Comparison of ENCODE assay signal across 15 mouse cellular contexts in genomic region chr1:152933962-152934361, GRCm38 (mm10). TPM values are rescaled to one million over a fixed set of nuclear protein-coding genes. Genes with fewer than 3 reads are reported as not detected.
DNase-seq lines count a peak whose midpoint lies in the region; ATAC-seq and TF ChIP-seq lines count a peak whose summit lies in the region.
"Had no signal": no experiment of that assay in that cellular context is flagged by ENCODE, and none has a peak within 500 bp of the region (broad histone marks: within the 10 kb centered on the region; RNA-seq: fewer than 3 reads in every experiment).

No protein-coding gene starts in this region.

- H3K9me3 ChIP-seq in kidney, embryonic 14.5 days (ENCODE audit: control insufficient read depth, low read length) = no peaks in the 10 kb centered on the region
- H3K9me3 ChIP-seq in stomach, postnatal 0 days (ENCODE audit: control insufficient read depth, low read length) = no peaks in the 10 kb centered on the region
- H3K9me3 ChIP-seq: limb, embryonic 13.5 days; midbrain, embryonic 12.5 days; neural tube, embryonic 12.5 days had no signal

- H3K4me1 ChIP-seq in kidney, embryonic 14.5 days (ENCODE audit: control insufficient read depth, insufficient read depth, low read length) = no peaks in the 10 kb centered on the region
- H3K4me1 ChIP-seq in kidney, adult 2 months (ENCODE audit: control insufficient read depth, insufficient read depth, low read length) = no peaks in the 10 kb centered on the region
- no peaks in the 10 kb centered on the region for H3K4me1 ChIP-seq in thymus, adult 2 months (replicated peaks; ENCODE audit: control insufficient read depth, insufficient read depth, low read length)
- H3K4me1 ChIP-seq in stomach, postnatal 0 days (replicated peaks; ENCODE audit: control insufficient read depth, insufficient read depth) = no peaks in the 10 kb centered on the region
- H3K4me1 ChIP-seq: limb, embryonic 13.5 days; midbrain, embryonic 12.5 days had no signal

- TF ChIP-seq CTCF in kidney, adult 2 months (conservative IDR thresholded peaks at IDR 0.05; ENCODE audit: insufficient read depth, insufficient read length, low read depth, low read length) = no peak
- no peak for TF ChIP-seq CTCF in thymus, adult 2 months (IDR thresholded peaks at IDR 0.05; ENCODE audit: borderline replicate concordance, control insufficient read depth, extremely low read depth, insufficient read depth, low read length, poor library complexity)
- no peak for TF ChIP-seq CTCF in stomach, postnatal 0 days (IDR thresholded peaks at IDR 0.05; ENCODE audit: low read depth)

- intact Hi-C loops in left cerebral cortex, postnatal 25 days (cut with DNase I) = no loop called here

- H3K27ac ChIP-seq in kidney, embryonic 14.5 days (ENCODE audit: low read depth, low read length) = no peak overlapping the region
- H3K27ac ChIP-seq in kidney, adult 2 months (ENCODE audit: insufficient read depth, low read depth, low read length) = no peak overlapping the region
- no peak overlapping the region for H3K27ac ChIP-seq in thymus, adult 2 months (ENCODE audit: control insufficient read depth, insufficient read depth, low read length)
- H3K27ac ChIP-seq in stomach, postnatal 0 days (replicated peaks) = no peak overlapping the region
- H3K27ac ChIP-seq: left cerebral cortex, adult 2 months; limb, embryonic 13.5 days; midbrain, embryonic 12.5 days; neural tube, embryonic 12.5 days had no signal

- H3K36me3 ChIP-seq in kidney, embryonic 14.5 days (ENCODE audit: control insufficient read depth, insufficient read depth, low read length) = no peaks in the 10 kb centered on the region
- no peaks in the 10 kb centered on the region for H3K36me3 ChIP-seq in kidney, adult 2 months (ENCODE audit: control insufficient read depth, insufficient read depth, low read length)
- no peaks in the 10 kb centered on the region for H3K36me3 ChIP-seq in thymus, adult 2 months (ENCODE audit: control insufficient read depth, insufficient read depth, low read length)
- H3K36me3 ChIP-seq in stomach, postnatal 0 days (ENCODE audit: control insufficient read depth, insufficient read depth, low read length) = no peaks in the 10 kb centered on the region
- H3K36me3 ChIP-seq: limb, embryonic 13.5 days; midbrain, embryonic 12.5 days; neural tube, embryonic 12.5 days had no signal

- peak; percentile 81; the same call in 1 of the 2 replicates for ATAC-seq in kidney, embryonic 14.5 days (ENCODE audit: low FRiP score, low TSS enrichment)
- peak; percentile 59 for ATAC-seq in megakaryocyte, adult 5-6 weeks (ENCODE audit: poor library complexity, severe bottlenecking)
- no peak for ATAC-seq in stomach, postnatal 0 days (ENCODE audit: low FRiP score, low TSS enrichment)

- H3K9ac ChIP-seq in kidney, embryonic 14.5 days (ENCODE audit: low read depth, low read length) = no peak overlapping the region
- H3K9ac ChIP-seq in stomach, postnatal 0 days (ENCODE audit: low read length) = no peak overlapping the region
- H3K9ac ChIP-seq: limb, embryonic 13.5 days; midbrain, embryonic 12.5 days; neural tube, embryonic 12.5 days had no signal

- H3K4me3 ChIP-seq in kidney, embryonic 14.5 days (ENCODE audit: low read length) = no peak overlapping the region
- H3K4me3 ChIP-seq in kidney, adult 2 months (ENCODE audit: insufficient read depth, low read depth, low read length) = no peak overlapping the region
- H3K4me3 ChIP-seq in thymus, adult 2 months (ENCODE audit: control insufficient read depth, insufficient read depth, low read length) = peak overlapping the region; percentile 23
- no peak overlapping the region for H3K4me3 ChIP-seq in stomach, postnatal 0 days (ENCODE audit: low read depth, low read length)
- H3K4me3 ChIP-seq: left cerebral cortex, adult 2 months; limb, embryonic 13.5 days; midbrain, embryonic 12.5 days; neural tube, embryonic 12.5 days had no signal

- TF ChIP-seq POLR2A in kidney, adult 2 months (IDR thresholded peaks at IDR 0.05; ENCODE audit: low read depth, low read length) = no peak
- TF ChIP-seq POLR2A in thymus, adult 2 months (IDR thresholded peaks at IDR 0.05; ENCODE audit: control insufficient read depth, extremely low read depth, insufficient read depth, low read length, poor library complexity) = no peak

- no peak overlapping the region; the same call in 1 of the 2 replicates for H3K4me2 ChIP-seq in kidney, embryonic 14.5 days (replicated peaks; ENCODE audit: low read depth, low read length)
- H3K4me2 ChIP-seq in stomach, postnatal 0 days (replicated peaks; ENCODE audit: low read depth) = 0 out of 2 replicates have a peak overlapping the region, but pooled peaks have one; percentile 14
- H3K4me2 ChIP-seq: limb, embryonic 13.5 days; midbrain, embryonic 12.5 days; neural tube, embryonic 12.5 days had no signal

- 36% methylated on average over 11 of the region's 11 CpGs for WGBS in kidney, embryonic 14.5 days
- WGBS in kidney, adult 2 months = 35% methylated on average over 11 of the region's 11 CpGs
- 37% methylated on average over 11 of the region's 11 CpGs for WGBS in thymus, adult 2 months
- WGBS in stomach, postnatal 0 days = 44% methylated on average over 11 of the region's 11 CpGs

- TF ChIP-seq EP300 in stomach, postnatal 0 days (optimal IDR thresholded peaks at IDR 0.05) = no peak

- H3K27me3 ChIP-seq in kidney, embryonic 14.5 days (ENCODE audit: control insufficient read depth, insufficient read depth, low read length) = no peaks in the 10 kb centered on the region
- H3K27me3 ChIP-seq in kidney, adult 2 months (replicated peaks; ENCODE audit: control insufficient read depth, insufficient read depth, low read length) = no peaks in the 10 kb centered on the region
- H3K27me3 ChIP-seq in thymus, adult 2 months (ENCODE audit: control insufficient read depth, insufficient read depth, low read length) = no peaks in the 10 kb centered on the region
- no peaks in the 10 kb centered on the region for H3K27me3 ChIP-seq in stomach, postnatal 0 days (ENCODE audit: control insufficient read depth, insufficient read depth, low read length)
- H3K27me3 ChIP-seq: limb, embryonic 13.5 days; midbrain, embryonic 12.5 days; neural tube, embryonic 12.5 days had no signal

- no peak for DNase-seq in kidney, adult 2 months
- DNase-seq in thymus, adult 2 months = no peak
- DNase-seq in thymus, postnatal 4 days = no peak
- DNase-seq in stomach, postnatal 0 days (ENCODE audit: low spot score) = no peak
- DNase-seq in left cerebral cortex, postnatal 25 days (ENCODE audit: low spot score in 2 of 2) = no peak
- DNase-seq in thymus, postnatal 14 days = no peak
- DNase-seq: cerebellum, adult 2 months; heart, postnatal 36 days; lung, postnatal 10 days had no signal

RNA-seq across cellular contexts. Expression of gene Nmnat2, which starts 20.8 kb away (rescaled TPM):
- polyA plus RNA-seq in kidney, embryonic 14.5 days (2014; fragmentation: Nextera tagmentation; extraction: Ambion mirVana) = 0.79 and 0.93 TPM in 2 replicates
- polyA plus RNA-seq in kidney, adult 2 months (2012; rRNA removed) = 0.27 and 0.41 TPM in 2 replicates
- 0.66 and 1.1 TPM in 2 replicates for polyA plus RNA-seq in thymus, adult 2 months (2012; rRNA removed)
- not detected in 2 replicates for total RNA-seq in megakaryocyte, adult 5-6 weeks (2015)
- not detected in 2 replicates for total RNA-seq in megakaryocyte, adult 5-6 weeks (2017)
- 1.2 and 1.3 TPM in 2 replicates for polyA plus RNA-seq in stomach, postnatal 0 days (2015; fragmentation: Nextera tagmentation; extraction: Ambion mirVana)
- 100 to 1,000 TPM; 153 to 155 TPM for total RNA-seq in left cerebral cortex, postnatal 25 days (2021)

RNA-seq across cellular contexts. Expression of gene Smg7, which starts 31.5 kb away (rescaled TPM):
- polyA plus RNA-seq in kidney, embryonic 14.5 days (2014; fragmentation: Nextera tagmentation; extraction: Ambion mirVana) = 27.9 and 43.1 TPM in 2 replicates
- 46.8 and 56.1 TPM in 2 replicates for polyA plus RNA-seq in kidney, adult 2 months (2012; rRNA removed)
- polyA plus RNA-seq in thymus, adult 2 months (2012; rRNA removed) = 74.0 and 89.7 TPM in 2 replicates
- total RNA-seq in megakaryocyte, adult 5-6 weeks (2015) = 75.7 and 77.3 TPM in 2 replicates
- 20.7 and 31.9 TPM in 2 replicates for total RNA-seq in megakaryocyte, adult 5-6 weeks (2017)
- polyA plus RNA-seq in stomach, postnatal 0 days (2015; fragmentation: Nextera tagmentation; extraction: Ambion mirVana) = 10.3 and 10.7 TPM in 2 replicates
- total RNA-seq in left cerebral cortex, postnatal 25 days (2021) = 10 to 100 TPM; 91.8 to 94.1 TPM
